Mouse (Mus musculus) cerebellum, adult 2 months (tissue): Measurements from ENCODE around the gene Cdkl4.

Source experiments
- CTCF ChIP-seq: fragments of 200-500 bp; IDR thresholded peaks from 2 replicates; pipeline ENCODE4 v1.5.1; 2011; ENCODE audit warnings: low read depth, mild to moderate bottlenecking, control low read depth, low read length, moderate library complexity, borderline replicate concordance; ENCODE audit not compliant: insufficient read depth
- POLR2A ChIP-seq: fragments of 200-500 bp; IDR thresholded peaks from 2 replicates; pipeline ENCODE4 v1.6.1; 2011; ENCODE audit warnings: low read length, control low read depth, borderline replicate concordance; ENCODE audit not compliant: insufficient read depth

GRCm38 (mm10) chr17:80577639-80578038, at the start of gene Cdkl4:
- TF ChIP-seq CTCF (no peak), POLR2A (no peak)
